Mouse (Mus musculus) cortical plate, adult 2 months (tissue): ENCODE measurements around the gene Cdk5r1. TPM values are rescaled to one million over a fixed set of nuclear protein-coding genes. Genes with fewer than 3 reads are reported as not detected.

ENCODE experiments used
- H3K27ac ChIP-seq: fragments of 200-500 bp; 2 replicates; pipeline ENCODE4 v1.5.1; 2012; ENCODE audit warnings: low read length, control low read depth, inconsistent platforms; ENCODE audit not compliant: insufficient read depth
- H3K4me1 ChIP-seq: fragments of 200-500 bp; 2 replicates; pipeline ENCODE4 v1.6.1; 2011; ENCODE audit warnings: low read length; ENCODE audit not compliant: control insufficient read depth, insufficient read depth
- H3K4me3 ChIP-seq: fragments of 200-500 bp; 2 replicates; pipeline ENCODE4 v1.5.1; 2011; ENCODE audit warnings: mild to moderate bottlenecking, low read length, control low read depth; ENCODE audit not compliant: insufficient read depth
- CTCF ChIP-seq: fragments of 200-500 bp; IDR thresholded peaks from 2 replicates; pipeline ENCODE4 v1.5.1; 2011; ENCODE audit warnings: mild to moderate bottlenecking, control low read depth, low read length; ENCODE audit not compliant: insufficient read depth; ENCODE audit errors: extremely low read depth
- POLR2A ChIP-seq: fragments of 200-500 bp; IDR thresholded peaks from 2 replicates; pipeline ENCODE4 v1.6.1; 2011; ENCODE audit warnings: mild to moderate bottlenecking, low read length, control low read depth; ENCODE audit not compliant: insufficient read depth; ENCODE audit errors: extremely low read depth
- polyA plus RNA-seq: library from polyadenylated mRNA; depleted of rRNA; stranded (reverse); fragments of >200 nt; gene quantifications from 2 replicates; pipeline ENCODE4 v1.2.3, GENCODE M21; 2012

Gene Cdk5r1
- polyA plus RNA-seq, 1 experiment, result 234 TPM

GRCm38 (mm10) chr11:80471836-80472605, 4.8 kb upstream of the Cdk5r1 start:
- Histone ChIP-seq H3K4me3 (no peak overlapping the region), H3K27ac (peak overlapping the region; percentile 57), H3K4me1 (peaks cover 5% of the 10 kb centered on the region)
- TF ChIP-seq CTCF (no peak), POLR2A (no peak)

- Histone ChIP-seq H3K27ac (peak overlapping the region; percentile 82), H3K4me1 (peaks cover 5% of the 10 kb centered on the region), H3K4me3 (no peak overlapping the region)
- TF ChIP-seq POLR2A (no peak), CTCF (peak; percentile 72)
These were observed 2.6 kb upstream of the Cdk5r1 start for GRCm38 (mm10) chr11:80474175-80474691.

- TF ChIP-seq POLR2A (no peak), CTCF (no peak)
- Histone ChIP-seq H3K4me1 (peaks cover 5% of the 10 kb centered on the region), H3K27ac (no peak overlapping the region), H3K4me3 (no peak overlapping the region)
These were observed 2.0 kb upstream of the Cdk5r1 start for GRCm38 (mm10) chr11:80474846-80475245.

GRCm38 (mm10) chr11:80475544-80475943, 1.3 kb upstream of the Cdk5r1 start:
- TF ChIP-seq POLR2A (no peak), CTCF (no peak)
- no peak overlapping the region for H3K27ac ChIP-seq
- H3K4me1 ChIP-seq, result peaks cover 5% of the 10 kb centered on the region
- no peak overlapping the region for H3K4me3 ChIP-seq

DNA sequence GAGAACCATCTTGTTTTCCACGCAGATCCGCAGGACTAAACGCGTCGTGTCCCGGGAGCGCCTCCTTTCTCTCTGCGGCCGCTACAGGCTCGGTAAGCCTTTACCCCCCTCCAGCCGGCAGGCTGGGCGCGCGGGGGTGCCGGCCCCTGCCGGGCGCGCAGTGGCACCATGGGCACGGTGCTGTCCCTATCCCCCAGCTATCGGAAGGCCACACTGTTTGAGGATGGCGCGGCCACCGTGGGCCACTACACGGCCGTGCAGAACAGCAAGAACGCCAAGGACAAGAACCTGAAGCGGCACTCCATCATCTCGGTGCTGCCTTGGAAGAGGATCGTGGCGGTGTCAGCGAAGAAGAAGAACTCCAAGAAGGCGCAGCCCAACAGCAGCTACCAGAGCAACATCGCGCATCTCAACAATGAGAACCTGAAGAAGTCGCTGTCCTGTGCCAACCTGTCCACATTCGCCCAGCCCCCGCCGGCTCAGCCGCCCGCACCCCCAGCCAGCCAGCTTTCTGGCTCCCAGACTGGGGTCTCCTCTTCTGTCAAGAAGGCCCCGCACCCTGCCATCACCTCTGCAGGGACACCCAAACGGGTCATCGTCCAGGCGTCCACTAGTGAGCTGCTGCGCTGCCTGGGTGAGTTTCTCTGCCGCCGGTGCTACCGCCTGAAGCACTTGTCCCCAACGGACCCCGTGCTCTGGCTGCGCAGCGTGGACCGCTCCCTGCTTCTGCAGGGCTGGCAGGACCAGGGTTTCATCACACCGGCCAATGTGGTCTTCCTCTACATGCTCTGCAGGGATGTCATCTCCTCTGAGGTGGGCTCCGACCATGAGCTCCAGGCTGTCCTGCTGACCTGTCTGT, 747 bp downstream of the Cdk5r1 start:
- Histone ChIP-seq H3K27ac (peak overlapping the region; percentile 93), H3K4me1 (peaks cover 5% of the 10 kb centered on the region), H3K4me3 (peak overlapping the region; percentile 100)
- no peak for TF ChIP-seq CTCF
- 0 out of 2 replicates have a peak, but pooled peaks have one; percentile 35 for TF ChIP-seq POLR2A

- peak overlapping the region; percentile 93 for H3K27ac ChIP-seq
- TF ChIP-seq CTCF (no peak), POLR2A (no peak)
- peaks cover 3% of the 10 kb centered on the region for H3K4me1 ChIP-seq
- peak overlapping the region; percentile 100 for H3K4me3 ChIP-seq
These were observed 2.0 kb downstream of the Cdk5r1 start for GRCm38 (mm10) chr11:80478694-80479412.

GRCm38 (mm10) chr11:80479425-80479824, 2.6 kb downstream of the Cdk5r1 start:
- peak overlapping the region; percentile 100 for H3K4me3 ChIP-seq
- TF ChIP-seq POLR2A, result 0 out of 2 replicates have a peak, but pooled peaks have one; percentile 10
- no peak for TF ChIP-seq CTCF
- peaks cover 2% of the 10 kb centered on the region; the same call in 1 of the 2 replicates for H3K4me1 ChIP-seq
- H3K27ac ChIP-seq, result peak overlapping the region; percentile 93; the same call in 1 of the 2 replicates

- H3K4me1 ChIP-seq, result peaks cover 2% of the 10 kb centered on the region; the same call in 1 of the 2 replicates
- TF ChIP-seq POLR2A, result no peak; the same call in 1 of the 2 replicates
- no peak for TF ChIP-seq CTCF
- peak overlapping the region; percentile 100 for H3K4me3 ChIP-seq
- peak overlapping the region; percentile 85 for H3K27ac ChIP-seq
These were observed 3.4 kb downstream of the Cdk5r1 start for GRCm38 (mm10) chr11:80479906-80480866.
